Mouse (Mus musculus): Measurements from ENCODE around the gene Dnmt3a.
A peak's percentile ranks its signal among the peaks of the same experiment; 100 is the strongest.

Gene Dnmt3a

DNA sequence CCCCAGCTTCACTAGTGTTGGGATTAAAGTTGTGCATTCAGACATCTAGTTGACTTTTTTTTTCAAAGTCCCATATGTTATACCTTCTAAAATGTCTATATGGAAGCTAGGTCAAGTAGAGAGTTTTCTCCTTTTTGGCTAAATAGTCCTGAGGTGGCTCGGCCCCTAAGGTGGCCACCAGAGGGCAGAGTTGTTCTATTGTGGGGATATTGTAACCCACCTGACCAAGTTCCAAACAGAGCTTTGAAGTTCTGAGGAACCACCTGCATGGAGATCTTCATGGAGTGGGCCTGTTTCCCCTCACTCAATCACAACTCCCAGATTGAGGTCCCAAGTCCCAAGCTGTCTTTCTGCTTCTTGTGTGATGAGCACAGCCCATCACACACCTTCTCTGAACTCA lies 120.3 kb downstream of the Dnmt3a start:
- DNase-seq: peak; percentile 72

GRCm38 (mm10) chr12:3928841-3929240 lies 123.0 kb downstream of the Dnmt3a start:
- peak; percentile 29 for DNase-seq

DNA sequence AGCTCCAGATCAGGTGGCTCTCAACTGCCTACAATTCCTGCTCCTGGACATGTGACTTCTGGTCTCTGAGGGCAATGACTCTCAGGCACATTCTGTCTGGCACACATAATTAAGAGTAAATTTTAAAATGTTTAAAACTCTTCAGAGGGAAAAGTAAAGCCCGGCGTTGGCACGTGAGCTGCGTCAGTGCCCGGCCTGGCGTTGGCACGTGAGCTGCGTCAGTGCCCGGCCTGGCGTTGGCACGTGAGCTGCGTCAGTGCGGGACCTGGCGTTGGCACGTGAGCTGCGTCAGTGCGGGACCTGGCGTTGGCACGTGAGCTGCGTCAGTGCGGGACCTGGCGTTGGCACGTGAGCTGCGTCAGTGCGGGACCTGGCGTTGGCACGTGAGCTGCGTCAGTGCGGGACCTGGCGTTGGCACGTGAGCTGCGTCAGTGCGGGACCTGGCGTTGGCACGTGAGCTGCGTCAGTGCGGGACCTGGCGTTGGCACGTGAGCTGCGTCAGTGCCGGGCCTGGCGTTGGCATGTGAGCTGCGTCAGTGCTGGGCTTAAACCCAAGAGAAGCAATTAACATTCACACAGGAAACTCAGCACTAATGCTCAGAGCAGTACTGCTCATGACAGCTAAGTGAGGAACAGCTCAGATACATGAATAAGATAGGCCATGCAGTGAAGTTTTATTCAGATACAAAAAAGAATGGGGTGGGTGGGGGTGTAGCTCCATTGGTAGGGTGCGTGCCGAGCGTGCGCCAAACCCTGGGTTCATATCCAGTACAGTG lies 124.5 kb downstream of the Dnmt3a start:
- peak; percentile 43 for DNase-seq

DNA sequence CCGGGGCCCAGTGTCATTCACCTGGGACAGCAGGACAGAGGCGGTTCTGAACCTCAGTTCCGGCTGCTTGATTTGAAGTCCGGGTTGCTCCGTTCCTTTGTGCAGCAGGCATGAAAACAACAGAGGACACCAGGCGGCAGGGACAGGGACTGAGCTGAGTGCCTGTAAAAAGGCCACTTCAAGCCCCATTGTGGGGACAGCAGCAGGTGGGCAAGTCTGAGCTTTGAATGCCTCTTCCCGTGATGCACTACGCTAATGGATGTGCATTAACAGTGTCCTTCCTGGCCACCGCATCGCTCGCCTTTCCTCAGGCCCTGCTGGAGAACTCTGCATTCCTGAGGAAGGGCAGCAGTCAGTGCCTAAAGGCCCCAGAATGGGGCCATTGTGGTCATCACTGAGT lies 136.2 kb downstream of the Dnmt3a start:
- no peak for DNase-seq

- DNase-seq: no peak
Measured at GRCm38 (mm10) chr12:3944454-3945073, 138.8 kb downstream of the Dnmt3a start.

DNA sequence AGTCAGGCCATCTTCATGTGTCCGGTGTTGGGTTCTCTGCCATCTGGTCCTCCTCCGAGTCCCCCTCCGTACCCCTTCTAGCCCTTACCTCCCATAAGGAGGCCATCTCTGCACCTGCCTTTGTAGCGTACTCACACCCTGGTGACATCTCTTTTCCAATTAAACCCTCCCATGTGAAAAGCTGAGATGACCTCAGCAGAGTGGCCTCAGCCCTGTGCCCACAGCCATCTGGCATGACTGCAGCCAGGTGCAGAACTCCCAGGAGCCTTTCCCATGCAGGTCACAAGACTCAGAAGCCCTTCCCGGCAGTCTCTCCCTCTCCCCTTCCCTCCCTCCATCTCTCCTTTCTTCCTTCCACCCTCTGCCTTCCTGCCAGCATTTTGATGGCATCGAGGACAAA lies 141.7 kb downstream of the Dnmt3a start:
- no peak for DNase-seq

DNA sequence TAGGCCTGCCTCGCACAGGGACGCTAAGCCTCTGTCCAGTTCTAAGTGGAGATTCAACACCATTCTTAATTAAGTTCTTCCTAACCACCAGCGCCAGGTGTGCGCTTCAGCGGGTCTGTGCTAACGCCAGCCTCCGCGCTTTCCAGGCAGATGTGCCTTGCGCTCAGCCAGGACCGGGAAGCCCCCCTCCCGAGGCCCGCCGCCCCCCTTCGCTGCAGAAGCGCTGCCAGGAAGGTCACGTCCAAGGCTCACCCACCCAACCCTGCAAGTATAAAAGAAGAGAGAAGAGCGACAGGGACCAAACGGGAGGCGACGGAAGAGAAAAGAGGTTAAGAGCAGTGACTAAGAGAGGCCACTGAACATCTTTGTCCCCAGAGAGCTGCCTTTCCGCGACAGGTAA lies 148.8 kb downstream of the Dnmt3a start, which contains the start of gene Pomc:
Gene Pomc (plus strand): TSS at position 301 of the 400 bp plus-strand sequence.
- no peak for DNase-seq

DNA sequence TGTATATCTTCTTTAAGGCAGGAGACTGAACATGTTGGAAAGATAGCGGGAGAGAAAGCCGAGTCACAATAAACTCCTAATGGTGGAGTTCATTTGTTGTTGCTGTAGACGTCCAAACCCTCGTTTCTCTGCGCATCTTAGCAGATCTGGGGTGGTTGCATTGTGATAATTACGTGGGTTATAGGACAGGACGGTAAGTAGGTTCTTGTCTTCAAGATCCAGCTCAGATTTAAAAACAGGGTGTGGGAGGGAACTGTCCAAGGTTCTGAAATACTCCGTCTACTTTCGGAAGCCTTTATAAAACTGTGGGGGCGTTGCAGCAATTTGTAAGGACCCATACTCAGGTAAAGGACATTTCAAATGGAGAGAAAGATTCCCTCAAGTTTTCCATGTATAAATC lies 149.6 kb downstream of the Dnmt3a start:
- DNase-seq: no peak

DNA sequence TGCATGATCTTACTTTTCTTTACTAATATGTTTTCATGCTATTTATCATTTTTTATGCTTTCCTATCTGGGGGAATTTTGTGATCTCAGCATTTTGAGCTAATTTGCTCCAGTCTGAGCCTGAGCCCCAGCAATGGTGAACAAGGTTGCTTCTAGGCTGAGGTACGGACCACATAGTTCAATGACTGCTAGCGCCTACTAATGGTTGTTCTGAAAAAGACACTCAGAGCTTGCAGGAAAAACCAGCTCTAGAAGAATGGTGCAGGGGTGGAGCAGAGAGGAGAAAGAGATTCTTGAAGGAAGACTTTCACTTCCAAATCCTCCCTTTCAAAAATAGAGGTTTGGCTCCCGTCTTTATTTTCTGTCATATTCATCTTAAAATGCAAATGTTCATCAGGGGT lies 150.5 kb downstream of the Dnmt3a start:
- DNase-seq: no peak

GRCm38 (mm10) chr12:3959791-3960543 lies 154.2 kb downstream of the Dnmt3a start:
- peak; percentile 80 for DNase-seq

DNA sequence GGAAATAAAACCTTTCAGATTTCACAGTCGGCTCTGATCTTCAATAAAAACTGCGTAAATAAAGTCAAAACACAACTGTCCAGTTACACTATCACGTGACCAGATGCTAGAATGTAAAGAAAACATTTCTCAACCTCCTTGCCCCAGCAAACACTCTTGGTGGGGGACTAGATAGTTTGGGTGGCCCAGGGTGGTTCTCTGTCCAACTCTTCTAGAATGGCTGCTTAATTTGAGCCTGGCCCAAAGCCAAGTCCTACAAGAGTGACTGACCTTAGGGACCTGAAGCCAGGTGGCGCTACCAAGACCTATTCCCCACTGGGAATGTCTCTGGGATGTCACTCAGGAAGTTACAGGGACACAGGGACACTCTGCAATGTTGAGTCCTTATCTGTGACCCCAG lies 154.7 kb downstream of the Dnmt3a start:
- DNase-seq: no peak
